Mouse (Mus musculus) forebrain, postnatal 0 days (tissue): ENCODE data around the gene Ovol1. TPM values are rescaled to one million over a fixed set of nuclear protein-coding genes. Genes with fewer than 3 reads are reported as not detected.

Source experiments
- ATAC-seq: fragments of 200-750 bp; cut with Nextera tagmentation; 2 replicates; pipeline ENCODE4 v1.8.0; 2017; ENCODE audit warnings: mild to moderate bottlenecking, moderate library complexity
- DNase-seq: peaks from one replicate; pipeline ENCODE4 v3.0.0-alpha.2; 2015
- H3K27ac ChIP-seq: fragments of 300-500 bp; sonication (generic); 2 replicates; pipeline ENCODE4 v1.5.1; 2014; ENCODE audit warnings: low read depth, mild to moderate bottlenecking, antibody characterized with exemption, low read length, moderate library complexity, mixed read lengths
- H3K27me3 ChIP-seq: fragments of 300-500 bp; sonication (generic); 2 replicates; pipeline ENCODE4 v1.6.1; 2014; ENCODE audit warnings: mild to moderate bottlenecking, low read length, mixed read lengths; ENCODE audit not compliant: insufficient read depth
- H3K36me3 ChIP-seq: fragments of 300-500 bp; sonication (generic); 2 replicates; pipeline ENCODE4 v1.6.1; 2014; ENCODE audit warnings: mild to moderate bottlenecking, moderate library complexity; ENCODE audit not compliant: insufficient read depth
- H3K4me1 ChIP-seq: fragments of 300-500 bp; sonication (generic); 2 replicates; pipeline ENCODE4 v1.6.1; 2014; ENCODE audit warnings: antibody characterized with exemption; ENCODE audit not compliant: insufficient read depth
- H3K4me2 ChIP-seq: fragments of 300-500 bp; sonication (generic); 2 replicates; pipeline ENCODE4 v1.6.1; 2014; ENCODE audit warnings: low read depth, mild to moderate bottlenecking, moderate library complexity
- H3K4me3 ChIP-seq: fragments of 300-500 bp; sonication (generic); 2 replicates; pipeline ENCODE4 v1.5.1; 2014; ENCODE audit warnings: low read depth, low read length, mixed read lengths
- H3K9ac ChIP-seq: fragments of 300-500 bp; sonication (generic); 2 replicates; pipeline ENCODE4 v1.6.1; 2014; ENCODE audit warnings: mild to moderate bottlenecking
- H3K9me3 ChIP-seq: fragments of 300-500 bp; sonication (generic); 2 replicates; pipeline ENCODE4 v1.6.1; 2016; ENCODE audit warnings: low read length
- CTCF ChIP-seq: sonication (generic); IDR thresholded peaks from 2 replicates; pipeline ENCODE4 v1.5.1; 2016; ENCODE audit warnings: antibody characterized with exemption, control low read depth, low read depth
- WGBS: fragments of 180-500 bp; shearing (Covaris S2); extraction: QIAGEN DNeasy Blood & Tissue Kit; methylation state at CpG from one replicate; pipeline ENCODE4 v1.1.7; 2014; 5-methylcytosine and 5-hydroxymethylcytosine counted together
- polyA plus RNA-seq: library from polyadenylated mRNA; unstranded; fragments of >200 nt; fragmentation: Nextera tagmentation; extraction: Ambion mirVana; gene quantifications from 2 replicates; pipeline ENCODE4 v1.2.1, GENCODE M21; 2015
- total RNA-seq: library from RNA; depleted of rRNA; stranded (reverse); fragments of >200 nt; gene quantifications from 2 replicates; pipeline ENCODE4 v1.2.3, GENCODE M21; 2014

The Ovol1 gene
- total and polyA plus RNA-seq, 2 experiments from 2014 or later: 0.11 TPM; not detected in 1

DNA sequence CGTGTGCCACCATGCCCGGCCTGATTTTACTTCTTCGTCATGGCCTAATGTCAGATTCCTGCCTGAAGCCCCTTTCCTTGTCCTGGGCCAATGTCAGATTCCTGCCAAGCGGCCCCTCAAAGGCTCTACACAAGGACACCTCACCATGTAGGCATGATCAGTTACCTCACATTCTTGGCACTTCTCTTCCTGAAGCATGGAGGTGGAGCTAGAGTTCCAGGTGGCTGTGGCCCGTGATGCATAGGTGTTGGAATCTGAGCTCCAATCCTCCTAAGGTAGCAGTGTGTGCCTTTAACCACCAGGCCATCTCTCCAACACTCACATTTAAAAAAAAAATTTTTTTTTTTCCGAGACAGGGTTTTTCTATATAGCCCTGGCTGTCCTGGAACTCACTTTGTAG, 20.3 kb upstream of the Ovol1 start:
- Histone ChIP-seq H3K4me3 (no peak overlapping the region), H3K36me3 (no peaks in the 10 kb centered on the region), H3K27me3 (no peaks in the 10 kb centered on the region), H3K9me3 (no peaks in the 10 kb centered on the region), H3K27ac (no peak overlapping the region), H3K4me1 (no peaks in the 10 kb centered on the region), H3K9ac (no peak overlapping the region), H3K4me2 (no peak overlapping the region)
- no peak for TF ChIP-seq CTCF
- ATAC-seq (no peak), DNase-seq (no peak)
- WGBS: 86% methylated on average over 6 of the region's 6 CpGs

DNA sequence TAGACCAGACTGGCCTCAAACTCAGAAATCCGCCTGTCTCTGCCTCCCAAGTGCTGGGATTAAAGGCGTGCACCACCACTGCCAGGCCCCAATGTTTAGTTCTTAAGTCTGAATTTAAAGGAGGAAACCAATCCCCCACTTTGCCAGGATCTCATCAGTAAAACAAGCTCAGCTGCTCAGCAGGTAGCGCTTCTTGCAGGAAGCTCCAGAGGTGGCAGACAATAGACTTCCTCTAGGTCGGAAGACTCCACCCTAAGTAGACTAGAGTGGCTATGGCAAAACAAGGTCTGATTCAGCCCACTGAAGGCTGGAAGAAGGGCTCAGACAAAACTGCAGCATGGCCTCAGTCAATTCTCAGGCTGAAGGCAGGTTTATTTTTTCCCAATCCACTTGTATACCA, 19.5 kb upstream of the Ovol1 start:
- Histone ChIP-seq H3K27ac (no peak overlapping the region), H3K27me3 (no peaks in the 10 kb centered on the region), H3K9ac (no peak overlapping the region), H3K36me3 (no peaks in the 10 kb centered on the region), H3K4me3 (no peak overlapping the region), H3K4me2 (no peak overlapping the region), H3K4me1 (no peaks in the 10 kb centered on the region), H3K9me3 (no peaks in the 10 kb centered on the region)
- TF ChIP-seq CTCF: no peak
- no peak for DNase-seq
- ATAC-seq: no peak
- WGBS: 75% methylated on average over 4 of the region's 4 CpGs

DNA sequence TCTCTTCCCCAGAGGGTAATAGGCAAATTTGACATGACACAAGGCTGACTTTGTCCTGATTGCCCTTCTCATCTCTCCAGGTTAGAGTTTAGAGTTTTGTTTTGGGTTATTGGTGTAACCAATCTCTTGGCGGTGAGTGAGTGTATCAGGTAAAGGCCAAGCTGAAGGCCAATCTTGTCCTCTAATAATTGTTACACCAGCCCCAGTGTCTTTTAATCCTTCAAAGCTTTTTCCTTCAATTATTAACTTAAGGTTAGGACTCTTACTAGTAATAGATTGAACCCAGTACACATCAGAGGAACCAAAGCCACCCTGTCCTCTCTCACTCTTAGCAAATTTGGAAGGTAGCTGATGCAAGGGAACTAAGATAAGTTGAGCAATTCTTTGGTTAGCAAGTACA, 14.9 kb upstream of the Ovol1 start:
- Histone ChIP-seq H3K4me3 (no peak overlapping the region), H3K9me3 (no peaks in the 10 kb centered on the region), H3K27ac (no peak overlapping the region), H3K4me2 (no peak overlapping the region), H3K36me3 (peaks cover 10% of the 10 kb centered on the region; the same call in 1 of the 2 replicates), H3K4me1 (no peaks in the 10 kb centered on the region), H3K9ac (no peak overlapping the region), H3K27me3 (no peaks in the 10 kb centered on the region)
- TF ChIP-seq CTCF: no peak
- 100% methylated on average over 1 of the region's 1 CpGs for WGBS
- ATAC-seq (no peak), DNase-seq (no peak)

DNA sequence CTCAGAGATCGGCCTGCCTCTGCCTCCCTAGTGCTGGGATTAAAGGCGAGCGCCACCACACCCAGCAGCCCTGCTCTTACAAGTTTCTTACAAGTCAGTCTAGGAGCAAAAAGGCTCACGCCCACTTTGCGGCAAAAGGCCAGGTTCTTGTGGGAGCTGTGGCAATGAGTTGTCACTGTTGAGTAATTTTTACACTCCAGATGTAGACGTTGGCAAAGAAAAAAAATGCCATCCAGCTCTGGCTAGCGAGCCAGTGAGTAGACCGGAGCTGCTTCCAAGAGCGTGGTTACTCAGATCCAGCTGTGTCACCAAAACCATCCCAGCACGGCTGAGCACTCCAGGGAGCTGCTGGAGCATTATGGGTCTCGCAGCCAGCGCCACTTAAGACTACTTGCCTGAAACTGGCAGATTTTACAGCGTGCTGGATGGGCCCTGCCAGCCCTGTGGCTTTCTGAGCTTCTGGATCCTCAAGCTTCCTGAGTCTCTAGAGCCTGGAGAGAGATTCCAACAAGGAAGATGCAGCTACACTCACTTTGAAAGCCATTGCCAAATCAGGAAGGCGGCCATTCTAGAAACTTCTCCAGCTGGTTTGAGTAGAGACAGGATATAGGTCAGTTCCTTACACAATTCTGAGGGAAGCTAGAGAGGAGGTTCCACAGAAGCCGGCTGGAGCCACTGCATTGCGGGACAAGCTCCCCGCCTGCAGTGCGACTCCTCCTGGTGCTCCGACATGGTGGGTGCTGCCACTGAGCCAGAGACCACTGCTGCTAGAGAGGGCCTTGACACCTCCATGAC, 12.1 kb upstream of the Ovol1 start:
- ATAC-seq (no peak), DNase-seq (no peak)
- 87% methylated on average over 19 of the region's 19 CpGs for WGBS
- Histone ChIP-seq H3K36me3 (peaks cover 23% of the 10 kb centered on the region; the same call in 1 of the 2 replicates), H3K4me2 (no peak overlapping the region), H3K4me1 (peaks cover 5% of the 10 kb centered on the region; the same call in 1 of the 2 replicates), H3K27me3 (no peaks in the 10 kb centered on the region), H3K9ac (no peak overlapping the region), H3K9me3 (no peaks in the 10 kb centered on the region), H3K4me3 (no peak overlapping the region), H3K27ac (no peak overlapping the region)
- TF ChIP-seq CTCF: no peak

DNA sequence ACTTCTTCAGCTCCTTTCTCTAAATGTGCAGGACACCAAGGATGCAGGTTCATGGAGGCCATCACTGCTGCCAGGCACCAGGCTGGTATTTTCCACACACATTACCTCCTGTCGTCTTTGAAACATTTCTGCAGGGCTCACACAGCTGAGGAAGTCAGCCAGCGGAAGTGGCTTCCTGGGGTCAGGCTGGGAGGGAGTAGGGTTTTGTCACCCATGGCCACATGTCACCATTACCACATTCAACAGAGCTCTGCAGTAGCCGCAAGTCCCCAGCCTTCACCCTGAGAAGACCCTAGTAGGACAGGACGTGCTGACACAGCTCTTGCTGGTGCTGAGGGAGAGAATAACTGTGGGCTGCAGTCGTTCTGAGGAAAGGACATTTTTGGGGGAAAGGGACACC, 11.4 kb upstream of the Ovol1 start:
- H3K4me2 ChIP-seq: no peak overlapping the region
- no peaks in the 10 kb centered on the region for H3K9me3 ChIP-seq
- WGBS: 78% methylated on average over 5 of the region's 5 CpGs
- H3K36me3 ChIP-seq: peaks cover 23% of the 10 kb centered on the region; the same call in 1 of the 2 replicates
- no peak overlapping the region for H3K9ac ChIP-seq
- peaks cover 7% of the 10 kb centered on the region; the same call in 1 of the 2 replicates for H3K4me1 ChIP-seq
- H3K27me3 ChIP-seq: no peaks in the 10 kb centered on the region
- ATAC-seq (no peak), DNase-seq (no peak)
- H3K27ac ChIP-seq: no peak overlapping the region
- no peak for TF ChIP-seq CTCF
- H3K4me3 ChIP-seq: no peak overlapping the region

DNA sequence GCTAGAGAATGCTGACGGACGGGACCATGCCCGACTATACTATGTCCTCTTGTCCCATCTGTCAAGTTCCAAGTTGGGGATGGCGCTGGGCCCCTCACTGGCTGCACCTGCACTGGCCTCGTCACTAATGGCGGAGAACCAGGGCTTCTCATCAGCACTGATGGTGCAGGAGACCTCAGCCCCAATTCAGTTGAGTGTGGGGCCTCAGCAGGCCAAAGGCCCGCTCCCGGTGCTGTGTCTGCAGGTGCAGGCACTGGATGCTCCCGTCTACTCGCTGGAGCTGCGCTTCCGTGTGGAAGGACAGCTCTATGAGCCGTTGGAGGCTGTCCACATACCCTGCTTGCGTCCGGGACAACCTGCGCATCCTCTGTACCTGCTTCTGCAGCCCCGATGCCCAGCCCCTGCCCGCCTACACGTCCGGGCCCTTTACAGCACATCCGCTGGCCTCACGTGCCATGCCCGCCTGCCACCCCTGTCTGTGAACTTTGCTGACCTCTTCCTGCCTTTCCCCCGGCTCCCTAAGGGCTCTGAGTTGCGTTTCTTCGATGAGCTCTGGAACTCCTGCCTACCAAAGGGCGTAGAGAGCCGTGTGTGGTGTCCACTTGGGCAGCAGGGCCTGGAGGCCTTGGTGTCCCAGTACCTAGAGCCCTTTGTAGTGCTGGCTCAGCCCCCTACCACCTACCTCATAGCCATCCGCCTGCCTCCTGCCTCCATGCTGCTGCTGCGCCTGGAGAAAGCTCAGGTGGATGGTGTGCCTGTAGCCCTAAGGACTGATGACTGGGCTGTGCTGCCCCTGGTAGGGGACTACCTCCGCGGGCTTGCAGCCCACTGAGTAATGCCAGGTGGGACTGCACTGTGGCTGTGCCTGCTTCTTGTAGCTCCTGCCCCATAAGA, 10.2 kb upstream of the Ovol1 start:
- H3K4me3 ChIP-seq: no peak overlapping the region
- H3K27me3 ChIP-seq: no peaks in the 10 kb centered on the region; the same call in 1 of the 2 replicates
- H3K4me2 ChIP-seq: no peak overlapping the region
- H3K4me1 ChIP-seq: peaks cover 8% of the 10 kb centered on the region; the same call in 1 of the 2 replicates
- H3K27ac ChIP-seq: no peak overlapping the region
- H3K9me3 ChIP-seq: no peaks in the 10 kb centered on the region
- no peak overlapping the region for H3K9ac ChIP-seq
- DNase-seq: no peak
- H3K36me3 ChIP-seq: peaks cover 23% of the 10 kb centered on the region; the same call in 1 of the 2 replicates
- WGBS: 90% methylated on average over 32 of the region's 32 CpGs
- no peak for TF ChIP-seq CTCF
- ATAC-seq: no peak

DNA sequence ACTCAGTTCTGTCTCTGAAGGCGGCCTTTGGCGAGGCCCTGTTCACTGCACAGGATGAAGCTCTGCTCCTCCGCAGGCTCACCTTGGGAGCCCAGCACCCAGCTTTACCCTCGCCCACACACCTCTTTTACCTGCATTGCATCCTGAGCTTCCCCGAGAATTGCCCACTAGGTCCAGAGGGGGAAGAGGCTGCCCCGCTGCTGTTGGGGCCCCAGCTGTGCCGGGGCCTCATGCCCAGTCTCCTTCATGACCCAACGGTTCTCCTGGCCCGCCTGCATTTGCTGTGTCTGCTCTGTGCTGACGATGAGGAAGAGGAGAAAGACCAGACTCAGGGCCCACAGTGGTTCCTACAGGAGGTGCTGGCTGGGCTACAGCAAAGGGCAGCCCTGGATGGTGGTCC, 9.1 kb upstream of the Ovol1 start:
- 92% methylated on average over 10 of the region's 10 CpGs for WGBS
- DNase-seq: no peak
- ATAC-seq: no peak

More for the DNA sequence above, 9.1 kb upstream of the Ovol1 start:
- Histone ChIP-seq H3K27ac (no peak overlapping the region), H3K36me3 (peaks cover 23% of the 10 kb centered on the region; the same call in 1 of the 2 replicates), H3K4me3 (no peak overlapping the region), H3K9me3 (no peaks in the 10 kb centered on the region), H3K4me1 (peaks cover 8% of the 10 kb centered on the region; the same call in 1 of the 2 replicates), H3K9ac (no peak overlapping the region), H3K4me2 (peak overlapping the region; percentile 92; the same call in 1 of the 2 replicates), H3K27me3 (no peaks in the 10 kb centered on the region; the same call in 1 of the 2 replicates)
- no peak for TF ChIP-seq CTCF
